Mouse (Mus musculus): Measurements from ENCODE around the gene BC048562. TPM values are rescaled to one million over a fixed set of nuclear protein-coding genes. Genes with fewer than 3 reads are reported as not detected.

The BC048562 gene
- not detected for total RNA-seq (2021)
- long read RNA-seq, experiment 1: 0 reads
- long read RNA-seq, experiment 2: 0 reads

GRCm38 (mm10) chr9:108436182-108436581 is at the start of gene BC048562:
Gene BC048562, plus strand, starts transcription at chr9:108436482.
- DNase-seq (ENCODE audit: low spot score): no peak

GRCm38 (mm10) chr9:108386816-108387215 is 49.5 kb upstream of the BC048562 start:
- peak; percentile 60 for DNase-seq (ENCODE audit: low spot score)

GRCm38 (mm10) chr9:108388601-108389000 is 47.7 kb upstream of the BC048562 start:
- DNase-seq (ENCODE audit: low spot score): no peak

- no peak for DNase-seq (ENCODE audit: low spot score)
Measured at GRCm38 (mm10) chr9:108389220-108389619, 47.1 kb upstream of the BC048562 start.

GRCm38 (mm10) chr9:108392676-108393075 is 43.6 kb upstream of the BC048562 start, which contains the start of gene 1700102P08Rik:
Gene 1700102P08Rik, plus strand, starts transcription at chr9:108392805.
- no peak for DNase-seq (ENCODE audit: low spot score)

GRCm38 (mm10) chr9:108394191-108394590 is 42.1 kb upstream of the BC048562 start:
- DNase-seq (ENCODE audit: low spot score): no peak

- no peak for DNase-seq (ENCODE audit: low spot score)
Measured at GRCm38 (mm10) chr9:108395427-108395826, 40.9 kb upstream of the BC048562 start.

- no peak for DNase-seq (ENCODE audit: low spot score)
Measured at GRCm38 (mm10) chr9:108398324-108398723, 38.0 kb upstream of the BC048562 start.

- peak; percentile 70 for DNase-seq (ENCODE audit: low spot score)
Measured at GRCm38 (mm10) chr9:108401186-108401960, 34.9 kb upstream of the BC048562 start.

GRCm38 (mm10) chr9:108403081-108403480 is 33.2 kb upstream of the BC048562 start:
- DNase-seq (ENCODE audit: low spot score): no peak

GRCm38 (mm10) chr9:108404451-108404850 is 31.8 kb upstream of the BC048562 start:
- DNase-seq (ENCODE audit: low spot score): no peak

GRCm38 (mm10) chr9:108409535-108409934 is 26.7 kb upstream of the BC048562 start:
- no peak for DNase-seq (ENCODE audit: low spot score)

- DNase-seq (ENCODE audit: low spot score): no peak
Measured at GRCm38 (mm10) chr9:108411381-108411942, 24.8 kb upstream of the BC048562 start.

GRCm38 (mm10) chr9:108412221-108412620 is 24.1 kb upstream of the BC048562 start:
- DNase-seq (ENCODE audit: low spot score): peak; percentile 27

- DNase-seq (ENCODE audit: low spot score): no peak
Measured at GRCm38 (mm10) chr9:108428384-108428783, 7.9 kb upstream of the BC048562 start, which contains the start of gene Ccdc36. Gene Ccdc36, minus strand, starts transcription at chr9:108428484.

- DNase-seq (ENCODE audit: low spot score): no peak
Measured at GRCm38 (mm10) chr9:108431431-108432067, 4.7 kb upstream of the BC048562 start.

GRCm38 (mm10) chr9:108439176-108439575 is 2.9 kb downstream of the BC048562 start:
- no peak for DNase-seq (ENCODE audit: low spot score)

GRCm38 (mm10) chr9:108440485-108440884 is 4.2 kb downstream of the BC048562 start:
- no peak for DNase-seq (ENCODE audit: low spot score)

GRCm38 (mm10) chr9:108441236-108441919 is 5.1 kb downstream of the BC048562 start:
- DNase-seq (ENCODE audit: low spot score): no peak

GRCm38 (mm10) chr9:108445125-108445524 is 8.8 kb downstream of the BC048562 start:
- DNase-seq (ENCODE audit: low spot score): no peak

- no peak for DNase-seq (ENCODE audit: low spot score)
Measured at GRCm38 (mm10) chr9:108449860-108450259, 13.6 kb downstream of the BC048562 start.

Data from gastrocnemius, adult 18-20 months (tissue).